Mouse (Mus musculus) lung, postnatal 36 days (tissue): Measurements from ENCODE around the gene Fancd2.
A peak's percentile ranks its signal among the peaks of the same experiment; 100 is the strongest.

Experiments
- DNase-seq: peaks from one replicate; pipeline ENCODE4 v3.0.0; 2022; ENCODE audit warnings: mixed read lengths

Gene Fancd2

GRCm38 (mm10) chr6:113523420-113523819 lies 8.1 kb upstream of the Fancd2 start:
- peak; percentile 10 for DNase-seq

GRCm38 (mm10) chr6:113531840-113532404 lies 440 bp downstream of the Fancd2 start:
- DNase-seq = no peak

DNA sequence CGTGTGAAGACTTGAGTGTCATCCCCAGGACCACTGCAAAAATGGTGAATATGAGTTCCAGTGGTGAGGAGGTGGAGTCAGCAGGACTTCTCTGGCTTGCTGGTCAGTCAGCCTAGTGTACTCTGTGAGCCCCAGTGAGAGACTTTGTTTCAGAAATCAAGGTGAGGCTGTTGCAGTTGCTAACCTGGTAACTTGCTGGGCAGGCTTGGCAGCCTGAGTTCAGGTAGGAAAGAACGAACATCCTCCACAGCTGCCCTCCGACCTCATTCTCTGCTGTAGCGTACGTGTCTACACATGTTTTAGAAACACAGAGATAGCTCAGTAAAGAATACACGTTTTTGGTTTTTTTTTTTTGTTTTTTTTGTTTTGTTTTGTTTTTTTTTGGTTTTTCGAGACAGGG lies 3.4 kb downstream of the Fancd2 start:
- no peak for DNase-seq

DNA sequence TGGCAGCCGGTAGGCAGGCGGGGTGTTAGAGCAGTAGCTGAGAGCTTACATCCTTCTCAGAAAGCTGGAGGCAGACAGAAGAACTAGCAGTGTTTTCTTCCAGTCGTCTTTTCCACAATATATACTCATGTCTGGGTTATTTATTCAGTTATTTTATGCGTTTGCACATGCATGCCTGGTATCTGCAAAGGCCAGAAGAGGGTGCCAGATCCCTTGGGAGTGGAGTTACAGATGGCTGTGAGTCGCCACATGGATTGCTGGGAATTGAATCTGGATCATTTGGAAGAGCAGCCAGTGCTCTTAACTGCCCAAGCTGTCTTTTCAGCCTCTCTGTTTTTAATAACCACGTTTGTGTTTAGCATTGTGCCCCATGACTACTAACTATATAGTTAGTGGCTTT lies 10.1 kb downstream of the Fancd2 start:
- no peak for DNase-seq

DNA sequence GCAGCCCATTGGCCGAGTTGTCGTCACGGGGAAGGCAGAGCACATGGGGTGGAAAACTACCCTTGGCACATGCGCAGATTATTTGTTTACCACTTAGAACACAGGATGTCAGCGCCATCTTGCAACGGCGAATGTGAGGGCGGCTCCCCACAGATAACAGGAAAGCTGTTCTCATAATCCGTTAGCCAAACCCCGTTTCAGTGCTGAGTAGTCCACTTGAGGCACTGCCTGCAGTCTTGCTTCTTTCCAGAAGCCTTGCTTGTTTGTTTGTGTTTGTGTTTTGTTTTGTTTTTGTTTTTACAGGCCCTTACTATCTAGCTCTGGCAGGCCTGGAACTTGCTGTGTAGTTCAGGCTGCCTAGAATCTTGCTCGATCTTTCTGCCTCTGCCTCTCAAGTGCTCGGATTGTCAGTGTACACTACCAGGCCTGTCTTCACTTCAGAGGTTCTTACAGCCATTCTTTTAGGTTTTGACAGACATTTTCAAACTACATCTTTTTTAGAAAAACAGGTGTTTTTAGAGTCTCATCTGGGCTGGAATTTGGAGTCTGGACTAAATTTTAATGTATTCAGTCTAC lies 12.5 kb downstream of the Fancd2 start:
- DNase-seq = no peak

DNA sequence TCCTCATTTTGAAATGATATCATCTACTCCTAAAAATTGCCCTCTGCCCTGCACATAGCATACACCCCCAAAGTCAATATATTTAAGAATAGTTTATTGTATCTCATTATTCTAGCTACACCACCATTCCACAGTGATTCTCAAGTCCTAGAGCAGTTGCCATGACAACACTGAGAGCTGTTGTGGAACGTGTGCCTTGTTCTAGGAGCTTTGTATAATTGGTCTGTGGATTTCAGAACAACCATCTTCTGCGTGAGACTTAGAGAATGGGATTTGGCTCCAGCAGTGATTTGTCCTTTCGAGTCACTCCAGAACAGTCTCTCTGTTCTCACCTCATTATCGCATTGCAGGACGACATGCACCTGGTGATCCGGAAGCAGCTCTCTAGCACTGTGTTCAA lies 28.3 kb downstream of the Fancd2 start:
- DNase-seq = no peak

DNA sequence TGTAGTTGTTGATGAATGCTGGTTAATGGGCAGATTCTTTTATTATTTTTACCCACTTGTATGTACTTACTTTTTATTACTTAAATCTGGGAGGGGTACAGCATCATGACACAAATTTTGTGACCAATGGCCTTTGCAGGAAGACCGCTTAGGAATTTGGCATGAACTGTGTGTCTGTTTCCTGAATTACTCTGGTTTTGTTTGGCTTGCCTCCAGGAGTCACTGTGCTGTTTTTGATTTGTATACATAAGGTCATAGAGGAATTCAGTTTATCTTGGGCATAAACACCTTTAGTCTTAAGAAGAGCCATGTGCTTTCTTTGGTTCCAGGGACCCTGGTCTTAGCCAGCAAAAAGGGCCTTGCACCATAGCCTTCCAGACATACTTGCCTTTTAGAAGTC lies 33.1 kb downstream of the Fancd2 start:
- peak; percentile 35 for DNase-seq

DNA sequence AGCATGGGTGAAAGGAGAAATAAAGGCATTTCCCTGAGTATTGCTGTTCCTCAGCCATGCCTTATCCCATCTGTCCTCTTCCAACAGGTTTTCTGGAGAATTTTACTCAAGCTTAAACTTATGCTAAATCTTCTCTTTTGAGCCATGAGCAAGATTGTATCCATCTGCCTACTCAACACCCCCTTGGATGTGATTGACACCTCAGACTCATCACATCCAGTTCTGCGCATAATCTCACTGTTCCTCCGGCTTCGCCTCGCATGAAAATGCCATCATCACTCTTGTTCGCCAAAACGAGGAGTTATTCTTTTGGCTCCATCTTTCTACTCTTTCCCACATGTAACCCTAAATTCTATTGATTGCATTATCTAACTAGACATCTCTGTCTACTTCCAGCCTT lies 44.6 kb downstream of the Fancd2 start:
- DNase-seq = no peak

DNA sequence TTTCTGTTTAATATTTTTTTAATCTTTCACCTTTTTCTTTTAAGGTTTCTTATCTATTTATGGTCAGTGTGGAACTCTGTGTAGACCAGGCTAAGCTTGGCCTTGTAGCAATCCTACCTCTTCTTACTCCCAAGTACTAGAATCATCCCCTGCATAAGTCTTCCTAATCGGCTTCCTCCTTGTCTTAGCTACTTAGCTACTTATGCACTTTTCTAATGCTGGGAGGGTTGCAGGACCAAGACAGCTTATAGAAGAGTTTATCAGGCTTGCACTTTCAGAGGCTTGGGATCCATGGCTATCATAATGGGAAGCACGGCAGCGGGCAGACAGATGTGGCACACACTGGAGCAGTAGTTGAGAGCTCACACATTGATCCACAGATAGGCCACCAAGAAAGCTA lies 47.8 kb downstream of the Fancd2 start:
- DNase-seq = no peak

DNA sequence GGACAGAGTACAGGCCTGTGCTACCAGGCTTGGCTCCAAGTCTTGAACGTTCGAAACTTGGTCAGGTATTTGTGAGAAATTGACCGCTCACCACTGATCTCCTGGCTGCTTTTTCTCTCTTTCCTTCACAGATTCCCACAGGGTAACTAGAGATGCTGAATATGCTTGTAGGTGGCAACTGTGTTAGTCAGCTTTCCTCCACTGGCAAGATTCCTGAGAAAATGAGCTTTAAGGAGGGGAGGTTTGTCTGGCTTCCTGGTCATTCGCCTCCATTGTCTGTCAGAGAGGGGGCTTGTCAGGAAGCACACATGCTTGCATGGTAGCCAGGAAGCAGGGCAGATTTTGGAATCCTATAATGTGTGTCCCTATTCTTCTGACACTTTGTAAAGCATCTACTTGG lies 51.5 kb downstream of the Fancd2 start:
- no peak for DNase-seq

DNA sequence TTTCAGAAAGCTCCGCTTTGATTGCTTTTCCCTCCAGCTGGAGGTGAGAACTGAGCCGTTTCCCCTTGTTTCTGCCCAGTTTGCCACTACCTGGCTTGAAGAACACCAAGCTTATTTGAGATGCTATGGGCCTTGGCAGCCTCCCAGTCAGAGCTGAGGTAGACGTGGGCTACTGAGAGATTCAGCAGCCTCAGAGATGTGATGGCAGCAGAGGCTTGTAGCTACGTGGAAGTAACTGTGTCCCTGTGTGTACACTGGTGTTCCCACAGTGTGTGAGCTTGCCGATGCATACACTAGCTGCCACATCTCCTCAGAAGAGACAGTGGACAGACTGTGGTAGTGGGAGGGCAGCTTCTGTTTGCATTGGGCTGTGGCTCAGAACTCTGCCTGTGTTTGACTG lies 53.6 kb downstream of the Fancd2 start:
- no peak for DNase-seq

GRCm38 (mm10) chr6:113586466-113587183 lies 55.1 kb downstream of the Fancd2 start:
- peak; percentile 48 for DNase-seq

GRCm38 (mm10) chr6:113592637-113593036 lies 61.2 kb downstream of the Fancd2 start:
- DNase-seq = no peak

DNA sequence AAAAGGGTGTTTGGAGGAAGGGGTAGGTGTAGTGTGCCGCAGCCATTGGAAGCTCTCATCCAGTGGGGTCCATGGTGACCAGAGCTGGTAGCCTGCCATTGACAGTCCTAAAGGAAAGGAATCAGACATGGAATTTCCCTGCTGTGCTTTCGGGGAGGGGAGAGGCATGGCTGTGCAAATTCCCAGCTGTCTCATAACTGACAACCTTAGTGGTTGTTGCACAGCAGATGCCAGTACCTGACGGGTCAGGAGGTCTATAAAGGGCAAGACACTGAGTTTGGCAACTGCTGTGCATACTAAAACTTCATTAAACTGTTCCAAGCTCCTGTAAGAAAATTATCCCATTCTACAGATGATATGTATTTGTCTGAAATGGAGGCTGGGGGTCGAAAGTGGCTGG lies 66.5 kb downstream of the Fancd2 start:
- no peak for DNase-seq

GRCm38 (mm10) chr6:113599833-113600232 lies 68.4 kb downstream of the Fancd2 start:
- DNase-seq = no peak

- no peak for DNase-seq
These were observed 69.2 kb downstream of the Fancd2 start, which contains the start of gene Fancd2os for GRCm38 (mm10) chr6:113600543-113601139. Gene Fancd2os (minus strand): TSS chr6:113600715.

DNA sequence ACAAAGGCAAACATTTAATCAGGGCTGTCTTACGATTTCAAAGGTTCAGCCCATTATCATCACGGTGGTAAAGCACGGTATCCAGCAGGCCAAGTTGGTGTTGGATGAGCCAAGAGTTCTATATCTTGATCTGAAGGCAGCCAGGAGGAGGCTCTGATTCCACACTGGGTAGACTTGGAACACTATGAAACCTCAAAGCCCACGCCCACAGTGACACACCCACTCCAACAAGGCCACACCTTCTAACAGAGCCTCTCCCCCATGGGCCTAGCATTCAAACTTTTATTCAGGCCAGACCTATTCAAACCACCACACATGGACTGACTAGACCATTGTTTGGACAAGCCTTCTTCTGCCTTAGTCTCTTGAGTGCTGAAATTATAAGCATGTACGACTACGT lies 71.3 kb downstream of the Fancd2 start:
- DNase-seq = no peak

DNA sequence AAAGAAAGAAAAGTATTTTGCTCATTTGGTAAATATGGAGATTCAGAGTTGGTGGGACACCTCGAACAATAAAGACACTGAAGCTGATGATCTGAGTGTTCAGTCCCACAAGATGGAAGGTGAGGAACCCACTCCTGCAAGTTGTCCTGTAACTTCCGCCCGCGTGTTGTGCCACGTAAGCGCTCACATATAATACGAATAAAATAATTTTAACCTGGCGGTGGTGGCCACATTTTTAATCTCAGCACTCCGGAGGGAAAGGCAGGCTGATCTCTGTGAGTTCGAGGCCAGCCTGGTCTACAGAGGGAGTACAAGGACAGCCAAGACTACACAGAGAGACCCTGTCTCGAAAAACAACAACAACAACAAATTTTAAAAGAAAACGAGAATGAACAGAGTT lies 72.5 kb downstream of the Fancd2 start:
- DNase-seq = no peak

- DNase-seq = peak; percentile 91
These were observed 73.1 kb downstream of the Fancd2 start, which contains the start of gene Brk1 for GRCm38 (mm10) chr6:113604432-113605223. Gene Brk1 (plus strand): TSS chr6:113604772.

DNA sequence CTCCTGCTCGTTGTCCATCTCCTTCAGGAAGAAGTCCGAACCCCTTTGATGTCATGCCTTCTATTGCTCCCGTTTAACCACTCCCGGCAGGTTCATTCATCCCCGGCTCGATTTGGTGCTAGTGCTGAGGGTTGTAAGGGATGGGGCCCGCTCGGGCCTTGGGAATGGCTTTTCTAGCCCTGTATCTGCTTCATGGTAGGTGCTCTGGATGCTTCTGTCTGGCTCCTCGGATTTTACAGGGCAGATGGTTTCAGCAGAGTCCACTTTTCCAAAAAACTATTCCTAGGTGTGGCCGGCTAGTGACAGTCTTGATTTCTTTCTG lies 73.7 kb downstream of the Fancd2 start:
- no peak for DNase-seq

GRCm38 (mm10) chr6:113608871-113609270 lies 77.4 kb downstream of the Fancd2 start:
- DNase-seq = no peak

GRCm38 (mm10) chr6:113609293-113609692 lies 77.8 kb downstream of the Fancd2 start:
- DNase-seq = no peak

- no peak for DNase-seq
These were observed 80.9 kb downstream of the Fancd2 start for GRCm38 (mm10) chr6:113612258-113612969.
